Mouse (Mus musculus) forebrain, embryonic 11.5 days (tissue): ENCODE measurements around the gene Podxl. TPM values are rescaled to one million over a fixed set of nuclear protein-coding genes. Genes with fewer than 3 reads are reported as not detected.

Source experiments
- ATAC-seq: fragments of 200-750 bp; cut with Nextera tagmentation; replicated peaks from 2 replicates; pipeline ENCODE4 v1.8.0; 2017; ENCODE audit warnings: moderate TSS enrichment; ENCODE audit not compliant: low FRiP score
- DNase-seq: peaks from one replicate; pipeline ENCODE4 v3.0.0-alpha.2; 2017; ENCODE audit warnings: low spot score
- H3K27ac ChIP-seq: fragments of 300-500 bp; sonication (generic); 2 replicates; pipeline ENCODE4 v1.5.1; 2014; ENCODE audit warnings: low read depth, low read length
- H3K27me3 ChIP-seq: fragments of 300-500 bp; sonication (generic); 2 replicates; pipeline ENCODE4 v1.6.1; 2014; ENCODE audit warnings: mild to moderate bottlenecking, low read length, mixed read lengths; ENCODE audit not compliant: control insufficient read depth, insufficient read depth
- H3K36me3 ChIP-seq: fragments of 300-500 bp; sonication (generic); 2 replicates; pipeline ENCODE4 v1.6.1; 2014; ENCODE audit warnings: mild to moderate bottlenecking, low read length, moderate library complexity, mixed read lengths; ENCODE audit not compliant: control insufficient read depth, insufficient read depth
- H3K4me1 ChIP-seq: fragments of 300-500 bp; sonication (generic); replicated peaks from 2 replicates; pipeline ENCODE4 v1.6.1; 2014; ENCODE audit warnings: low read length, mixed read lengths; ENCODE audit not compliant: control insufficient read depth, insufficient read depth
- H3K4me2 ChIP-seq: fragments of 300-500 bp; sonication (generic); 2 replicates; pipeline ENCODE4 v1.6.1; 2014; ENCODE audit warnings: low read depth, mild to moderate bottlenecking, low read length, moderate library complexity, mixed read lengths; ENCODE audit not compliant: severe bottlenecking
- H3K4me3 ChIP-seq: fragments of 300-500 bp; sonication (generic); 2 replicates; pipeline ENCODE4 v1.5.1; 2014; ENCODE audit warnings: low read depth, low read length
- H3K9ac ChIP-seq: fragments of 300-500 bp; sonication (generic); 2 replicates; pipeline ENCODE4 v1.6.1; 2014; ENCODE audit warnings: low read length
- H3K9me3 ChIP-seq: fragments of 300-500 bp; sonication (generic); 2 replicates; pipeline ENCODE4 v1.6.1; 2016; ENCODE audit warnings: low read length, mixed read lengths; ENCODE audit not compliant: control insufficient read depth
- WGBS: fragments of 180-500 bp; shearing (Covaris S2); extraction: QIAGEN DNeasy Blood & Tissue Kit; methylation state at CpG from one replicate; pipeline ENCODE4 v1.1.7; 2014; 5-methylcytosine and 5-hydroxymethylcytosine counted together
- polyA plus RNA-seq: library from polyadenylated mRNA; unstranded; fragments of >200 nt; fragmentation: Nextera tagmentation; extraction: Ambion mirVana; gene quantifications from 2 replicates; pipeline ENCODE4 v1.2.1, GENCODE M21; 2014

Gene Podxl
- polyA plus RNA-seq, 1 experiment from 2014 or later, result 11.7 TPM

DNA sequence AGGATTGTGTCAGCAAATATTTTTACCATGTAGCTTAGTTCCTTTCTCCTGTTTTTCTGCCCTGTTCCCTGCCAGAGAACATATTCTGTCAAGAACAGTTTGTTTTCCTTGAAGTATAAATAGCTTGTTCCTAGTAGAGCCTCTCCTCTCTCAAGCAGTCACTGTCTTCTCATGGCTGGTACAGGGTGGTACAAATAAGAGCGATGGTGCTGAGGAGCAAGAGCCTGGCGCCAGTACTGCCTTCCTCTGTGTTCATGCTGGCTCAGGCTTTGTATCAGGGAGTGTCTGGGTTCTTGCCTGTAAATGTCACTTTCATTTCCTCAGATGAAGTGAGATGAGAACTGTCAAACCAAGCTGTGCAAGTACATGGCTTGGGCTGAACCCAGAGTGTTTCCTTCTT, 61.2 kb downstream of the Podxl start:
- H3K4me3 ChIP-seq, result no peak overlapping the region
- no peak overlapping the region for H3K27ac ChIP-seq
- ATAC-seq (no peak), DNase-seq (no peak)
- H3K4me1 ChIP-seq, result no peaks in the 10 kb centered on the region
- no peak overlapping the region for H3K4me2 ChIP-seq
- H3K9me3 ChIP-seq, result no peaks in the 10 kb centered on the region
- no peaks in the 10 kb centered on the region for H3K27me3 ChIP-seq
- no peaks in the 10 kb centered on the region; the same call in 1 of the 2 replicates for H3K36me3 ChIP-seq
- H3K9ac ChIP-seq, result no peak overlapping the region
- 88% methylated on average over 2 of the region's 2 CpGs for WGBS

DNA sequence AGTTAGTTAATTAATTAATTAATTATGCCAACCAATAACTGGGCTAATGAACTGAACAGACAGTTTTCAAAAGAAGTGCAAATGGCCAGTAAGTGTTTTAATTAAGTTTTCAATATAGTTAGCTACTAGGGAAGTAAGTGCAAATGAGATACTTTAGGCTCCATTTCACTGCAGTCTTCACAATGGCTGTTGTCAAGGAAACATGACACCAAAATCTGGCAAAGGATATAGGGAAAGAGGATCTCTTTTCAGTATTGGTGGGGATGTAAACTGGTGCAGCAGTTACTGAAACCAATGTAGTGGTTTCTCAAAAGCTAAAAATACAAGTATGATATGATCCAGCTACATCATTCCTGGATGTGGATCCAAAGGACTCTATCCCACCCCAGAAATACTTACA, 63.1 kb downstream of the Podxl start:
- Histone ChIP-seq H3K4me3 (no peak overlapping the region), H3K27ac (no peak overlapping the region), H3K36me3 (no peaks in the 10 kb centered on the region; the same call in 1 of the 2 replicates), H3K4me1 (no peaks in the 10 kb centered on the region), H3K9ac (no peak overlapping the region), H3K4me2 (no peak overlapping the region), H3K27me3 (no peaks in the 10 kb centered on the region), H3K9me3 (no peaks in the 10 kb centered on the region)
- no peak for ATAC-seq
- DNase-seq, result no peak

DNA sequence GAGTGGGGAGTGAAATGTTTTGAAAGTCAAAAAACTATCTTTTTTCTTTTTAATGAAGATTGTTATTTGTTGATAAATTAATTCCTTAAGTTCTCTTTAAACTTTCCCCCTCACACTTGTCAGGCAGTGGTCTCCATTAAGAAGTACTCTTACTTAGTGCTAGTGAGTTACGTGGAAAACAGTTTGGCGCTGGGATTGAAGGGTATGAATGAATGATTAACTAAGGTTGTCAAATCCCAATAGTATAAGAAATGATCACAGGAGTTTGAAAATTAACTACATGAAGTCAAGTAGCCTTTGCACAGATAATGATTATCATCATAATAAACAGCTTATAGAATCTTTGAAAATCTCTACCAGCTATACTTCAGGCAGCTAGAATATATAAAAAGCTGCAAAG, 63.5 kb downstream of the Podxl start:
- no peaks in the 10 kb centered on the region for H3K27me3 ChIP-seq
- H3K4me2 ChIP-seq, result no peak overlapping the region
- H3K9me3 ChIP-seq, result no peaks in the 10 kb centered on the region
- ATAC-seq (no peak), DNase-seq (no peak)
- H3K27ac ChIP-seq, result no peak overlapping the region
- no peak overlapping the region for H3K9ac ChIP-seq
- H3K4me3 ChIP-seq, result no peak overlapping the region
- H3K36me3 ChIP-seq, result no peaks in the 10 kb centered on the region; the same call in 1 of the 2 replicates
- 89% methylated on average over 2 of the region's 2 CpGs for WGBS
- H3K4me1 ChIP-seq, result no peaks in the 10 kb centered on the region

DNA sequence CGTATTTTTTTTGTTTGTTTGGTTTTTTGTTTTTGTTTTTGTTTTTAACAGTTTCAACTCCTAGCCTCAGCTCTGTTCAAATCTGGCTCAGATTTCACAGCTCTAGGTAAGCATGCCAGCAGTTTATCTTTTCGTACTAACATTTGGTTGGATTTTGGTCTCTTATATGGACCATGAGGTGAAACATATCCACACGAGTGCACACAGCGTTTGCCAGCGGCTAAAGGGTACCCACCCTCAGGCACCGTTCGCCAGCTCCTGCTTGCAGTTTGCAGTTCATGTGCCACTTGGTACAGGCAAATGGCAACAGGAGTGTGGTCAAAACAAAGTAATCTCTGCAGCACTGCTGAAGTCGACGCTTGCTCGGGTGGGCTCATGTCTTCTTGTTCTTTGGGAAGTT, 63.9 kb downstream of the Podxl start:
- H3K9ac ChIP-seq, result no peak overlapping the region
- no peaks in the 10 kb centered on the region for H3K27me3 ChIP-seq
- H3K27ac ChIP-seq, result no peak overlapping the region
- no peaks in the 10 kb centered on the region for H3K4me1 ChIP-seq
- H3K4me3 ChIP-seq, result no peak overlapping the region
- no peak for DNase-seq
- ATAC-seq, result no peak
- H3K36me3 ChIP-seq, result no peaks in the 10 kb centered on the region; the same call in 1 of the 2 replicates
- H3K4me2 ChIP-seq, result no peak overlapping the region
- 89% methylated on average over 10 of the region's 10 CpGs for WGBS
- H3K9me3 ChIP-seq, result no peaks in the 10 kb centered on the region

DNA sequence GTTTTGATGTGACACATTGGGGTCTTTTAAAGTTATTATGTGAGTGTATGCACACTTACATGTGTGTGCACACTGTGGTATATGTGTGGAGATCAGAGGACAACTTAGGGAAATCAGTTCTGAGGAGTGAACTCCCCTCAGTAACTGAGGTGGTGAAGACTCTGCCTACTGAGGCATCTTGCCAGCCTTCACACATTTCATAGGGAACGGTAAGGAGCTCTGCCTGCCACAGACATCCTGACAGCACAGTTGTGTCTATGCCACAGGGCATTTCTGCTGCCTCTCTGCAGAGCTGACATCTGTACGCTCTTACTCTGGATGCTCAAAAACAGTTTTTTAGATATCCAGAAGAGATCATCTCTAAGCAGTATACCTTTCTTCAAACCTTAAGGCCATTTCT, 67.6 kb downstream of the Podxl start:
- DNase-seq, result no peak
- no peak overlapping the region for H3K27ac ChIP-seq
- WGBS, result 93% methylated on average over 2 of the region's 2 CpGs
- no peaks in the 10 kb centered on the region for H3K4me1 ChIP-seq
- H3K4me3 ChIP-seq, result no peak overlapping the region
- no peaks in the 10 kb centered on the region for H3K27me3 ChIP-seq
- no peak overlapping the region for H3K4me2 ChIP-seq
- no peak overlapping the region for H3K9ac ChIP-seq
- no peak for ATAC-seq
- no peaks in the 10 kb centered on the region; the same call in 1 of the 2 replicates for H3K36me3 ChIP-seq
- H3K9me3 ChIP-seq, result no peaks in the 10 kb centered on the region

DNA sequence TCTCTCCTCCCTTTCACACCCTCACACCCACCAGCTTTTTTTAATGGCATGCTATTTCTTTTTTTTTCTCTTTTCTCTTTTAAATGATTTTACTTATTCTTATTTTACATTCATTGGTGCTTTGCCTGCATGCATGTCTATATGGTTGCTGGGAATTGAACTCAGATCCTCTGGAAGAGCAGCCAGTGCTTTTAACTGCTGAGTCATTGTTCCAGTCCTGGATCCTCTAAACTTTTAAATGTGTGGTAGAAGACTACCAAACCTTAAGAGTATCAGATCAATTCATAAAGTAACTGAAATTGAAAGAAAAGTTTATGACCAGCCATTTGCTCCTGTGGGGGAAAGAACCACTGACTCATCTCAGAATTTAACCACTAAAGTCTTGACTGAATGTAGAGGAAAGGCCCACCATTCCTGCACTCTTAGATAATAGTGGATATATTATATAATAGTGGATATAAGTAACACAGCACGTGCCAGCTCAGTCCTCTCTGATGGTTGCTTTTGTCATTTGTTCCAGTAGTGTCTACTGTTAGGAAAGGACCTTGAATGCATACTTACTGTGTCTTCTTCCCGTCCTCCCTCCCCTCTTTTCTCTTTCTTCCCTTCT, 68.6 kb downstream of the Podxl start:
- Histone ChIP-seq H3K9ac (no peak overlapping the region), H3K36me3 (no peaks in the 10 kb centered on the region), H3K27ac (no peak overlapping the region), H3K4me3 (no peak overlapping the region), H3K9me3 (no peaks in the 10 kb centered on the region), H3K4me2 (no peak overlapping the region), H3K4me1 (no peaks in the 10 kb centered on the region), H3K27me3 (no peaks in the 10 kb centered on the region)
- 84% methylated on average over 2 of the region's 2 CpGs for WGBS
- ATAC-seq (no peak), DNase-seq (no peak)

DNA sequence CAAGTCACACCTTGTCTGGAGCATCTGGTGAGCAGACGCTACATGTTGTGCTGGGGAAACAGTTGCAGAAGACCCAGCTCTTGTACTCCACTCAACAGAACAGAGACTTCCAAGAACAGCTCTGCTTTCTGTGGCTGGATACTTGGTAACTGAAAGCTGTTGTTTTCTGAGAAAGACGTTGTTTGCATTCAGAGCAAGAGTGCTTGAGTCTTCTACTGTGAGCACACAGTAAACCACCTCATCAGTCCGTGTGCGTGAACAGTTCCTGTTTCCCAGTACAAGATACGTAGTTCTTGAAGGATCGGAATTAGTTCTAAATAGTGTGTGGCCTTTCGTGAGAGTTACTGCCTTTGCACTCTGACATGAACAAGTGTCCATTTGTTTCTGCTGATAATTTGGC, 73.8 kb downstream of the Podxl start:
- DNase-seq (no peak), ATAC-seq (no peak)
- Histone ChIP-seq H3K9ac (no peak overlapping the region), H3K4me2 (no peak overlapping the region), H3K36me3 (no peaks in the 10 kb centered on the region; the same call in 1 of the 2 replicates), H3K27me3 (no peaks in the 10 kb centered on the region), H3K4me3 (no peak overlapping the region), H3K4me1 (no peaks in the 10 kb centered on the region), H3K27ac (no peak overlapping the region), H3K9me3 (no peaks in the 10 kb centered on the region)
- 95% methylated on average over 7 of the region's 7 CpGs for WGBS

DNA sequence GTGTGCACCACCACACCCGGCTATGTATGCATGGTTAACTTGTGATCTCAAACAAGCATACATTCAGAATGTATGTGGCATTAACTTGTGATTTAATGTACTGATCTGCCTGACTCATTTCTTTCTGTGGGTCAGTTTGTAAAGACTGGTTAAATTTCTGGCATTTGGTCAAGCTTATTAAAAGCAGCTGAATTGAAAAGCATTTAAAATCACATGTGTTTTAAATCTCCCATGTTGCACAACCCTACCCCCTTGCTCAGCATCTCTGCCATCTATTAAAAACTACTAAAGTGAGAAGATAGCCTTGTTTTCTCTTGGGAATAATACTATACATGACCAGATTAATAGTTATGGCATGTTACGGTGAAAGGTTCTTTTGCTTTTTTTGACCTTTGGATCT, 77.2 kb downstream of the Podxl start:
- no peak overlapping the region for H3K4me3 ChIP-seq
- 88% methylated on average over 2 of the region's 2 CpGs for WGBS
- H3K9me3 ChIP-seq, result no peaks in the 10 kb centered on the region
- no peaks in the 10 kb centered on the region; the same call in 1 of the 2 replicates for H3K36me3 ChIP-seq
- DNase-seq, result no peak
- H3K27me3 ChIP-seq, result no peaks in the 10 kb centered on the region
- H3K27ac ChIP-seq, result no peak overlapping the region
- H3K9ac ChIP-seq, result no peak overlapping the region
- no peaks in the 10 kb centered on the region for H3K4me1 ChIP-seq
- no peak overlapping the region for H3K4me2 ChIP-seq
- ATAC-seq, result no peak

DNA sequence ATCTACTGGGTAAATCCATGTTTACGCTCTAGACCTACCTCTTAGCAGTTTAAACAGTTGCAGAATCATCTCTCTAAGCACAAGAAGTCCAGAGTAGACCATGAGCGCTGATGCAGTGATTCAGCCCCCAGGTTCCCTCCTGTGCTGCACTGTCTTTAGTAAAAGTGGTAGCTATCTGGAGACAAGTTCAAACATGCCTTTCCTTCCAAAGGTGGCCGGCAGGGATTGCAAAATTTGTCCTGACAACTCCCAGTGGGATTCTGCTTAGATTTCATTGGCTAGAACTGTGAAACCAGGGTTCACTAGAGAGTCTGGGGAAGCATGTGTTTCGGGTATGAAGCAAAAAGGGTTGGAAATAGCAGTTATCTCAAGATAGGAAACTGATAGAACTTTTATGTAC, 83.8 kb downstream of the Podxl start:
- 91% methylated on average over 4 of the region's 4 CpGs for WGBS

More for the DNA sequence above, 83.8 kb downstream of the Podxl start:
- H3K4me1 ChIP-seq, result no peaks in the 10 kb centered on the region
- no peaks in the 10 kb centered on the region for H3K9me3 ChIP-seq
- no peak overlapping the region for H3K4me2 ChIP-seq
- no peaks in the 10 kb centered on the region for H3K27me3 ChIP-seq
- H3K9ac ChIP-seq, result no peak overlapping the region
- peaks cover 2% of the 10 kb centered on the region; the same call in 1 of the 2 replicates for H3K36me3 ChIP-seq
- no peak overlapping the region for H3K27ac ChIP-seq
- no peak for ATAC-seq
- H3K4me3 ChIP-seq, result no peak overlapping the region
- no peak for DNase-seq
